Mouse (Mus musculus): ENCODE data around the gene Tstd2.

DNA sequence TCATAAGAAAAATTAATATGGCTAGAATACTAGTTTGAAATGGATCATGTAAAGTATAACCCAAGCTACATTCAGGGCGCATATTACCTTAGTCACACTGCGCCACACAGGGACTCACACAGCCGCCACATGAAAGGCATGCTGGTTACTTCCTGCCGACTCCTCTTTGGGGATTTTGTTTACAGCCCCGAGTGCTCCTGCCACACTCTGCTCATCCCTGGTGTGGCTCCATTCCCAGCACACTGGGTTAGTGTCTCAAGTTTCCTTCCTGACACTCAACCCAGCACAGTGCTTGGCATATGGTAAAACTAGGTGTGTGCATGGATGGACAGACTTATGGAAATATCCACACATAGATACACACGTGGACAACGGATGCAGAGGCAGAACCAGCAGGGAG is 43.7 kb upstream of the Tstd2 start:
- TF ChIP-seq ZNF384 (IDR thresholded peaks at IDR 0.05; ENCODE audit: low read depth, low read length) (no peak), CHD2 (IDR thresholded peaks at IDR 0.05; ENCODE audit: low read depth, low read length) (no peak), HCFC1 (IDR thresholded peaks at IDR 0.05; ENCODE audit: borderline replicate concordance, insufficient read depth, low read length) (no peak), ZC3H11A (IDR thresholded peaks at IDR 0.05; ENCODE audit: borderline replicate concordance, low read depth, low read length) (no peak)

All from ES-E14 (cell line).